Mouse (Mus musculus) erythroblast, embryonic 14.5 days (primary cell): Measurements from ENCODE around the gene Llcfc1.

Experiments used
- GATA1 ChIP-seq: IDR thresholded peaks from 2 replicates; pipeline ENCODE4 v1.6.1; 2012; ENCODE audit warnings: low read length, inconsistent platforms, mixed read lengths
- TAL1 ChIP-seq: IDR thresholded peaks from 3 replicates; pipeline ENCODE4 v1.6.1; 2012; ENCODE audit warnings: low read length, inconsistent platforms, mixed read lengths

DNA sequence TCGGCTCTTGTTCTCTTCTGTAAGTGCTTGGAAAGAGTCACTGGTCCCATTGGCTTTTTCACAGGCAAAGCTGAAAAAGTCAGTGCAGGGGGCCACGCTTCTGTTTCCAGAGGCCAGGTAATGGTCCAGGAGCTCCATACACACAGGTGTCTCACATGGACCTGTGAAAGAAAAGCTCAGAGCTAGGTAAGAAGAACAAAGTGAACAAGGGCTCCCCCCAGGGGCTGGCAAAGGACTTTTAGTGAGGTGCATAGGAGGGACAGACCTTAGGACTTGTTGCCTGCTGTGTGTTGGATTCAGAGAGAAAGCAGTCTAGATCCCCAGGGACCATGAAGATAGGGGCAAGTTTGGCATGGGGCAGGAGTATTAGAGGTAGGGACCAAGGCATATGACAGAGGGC, 18.7 kb downstream of the Llcfc1 start:
- TF ChIP-seq TAL1 (no peak), GATA1 (no peak)
